Mouse (Mus musculus) lung, adult 18-20 months (tissue): ENCODE measurements around the gene Olfr1209.

Experiments
- DNase-seq, 2 experiments: peaks; one replicate each; pipeline ENCODE4 v3.0.0; 2022; ENCODE audit warnings: mixed read lengths in 2 of 2

Olfr1209 gene

DNA sequence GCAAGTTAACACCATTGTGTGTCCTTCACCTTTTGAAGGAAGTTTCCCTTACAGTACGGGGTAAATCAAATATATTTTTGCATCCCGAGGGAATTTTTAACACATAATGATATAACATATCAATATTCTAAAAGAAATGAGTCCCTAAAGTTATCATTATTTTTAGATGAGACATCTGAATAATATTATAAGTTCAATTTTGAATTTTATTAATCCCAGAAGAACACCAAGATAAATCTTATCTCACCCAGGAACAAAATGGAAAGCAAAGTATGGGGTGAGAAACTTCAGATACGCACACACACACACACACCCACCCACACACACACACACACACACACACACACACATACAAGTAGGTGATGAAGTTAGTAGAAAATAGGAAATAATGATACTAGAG is at the start of gene Olfr1209:
Gene Olfr1209 (minus strand): TSS at position 101 of the 400 bp plus-strand sequence.
- no peak for DNase-seq

DNA sequence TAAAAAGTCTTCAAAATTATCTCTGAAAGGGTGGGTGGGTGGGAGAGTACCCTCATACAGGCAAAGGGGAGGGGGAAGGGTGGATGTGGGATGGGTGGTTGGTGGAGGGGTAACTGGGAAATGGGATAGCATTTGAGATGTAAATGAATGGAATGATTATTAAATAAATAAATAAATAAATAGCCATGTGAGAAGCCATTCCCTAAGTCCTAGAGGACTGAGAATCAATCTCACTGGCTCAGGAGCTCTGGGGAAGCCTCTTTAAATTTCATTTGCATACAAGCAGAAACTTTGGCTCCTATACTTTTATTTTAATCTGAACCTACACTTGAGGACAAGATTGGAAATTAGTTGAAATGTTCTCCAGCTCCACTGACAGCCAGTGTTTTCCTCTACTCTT is 38.7 kb upstream of the Olfr1209 start, which contains the start of gene Olfr1212:
Gene Olfr1212 (plus strand): TSS at position 301 of the 400 bp plus-strand sequence.
- no peak for DNase-seq

DNA sequence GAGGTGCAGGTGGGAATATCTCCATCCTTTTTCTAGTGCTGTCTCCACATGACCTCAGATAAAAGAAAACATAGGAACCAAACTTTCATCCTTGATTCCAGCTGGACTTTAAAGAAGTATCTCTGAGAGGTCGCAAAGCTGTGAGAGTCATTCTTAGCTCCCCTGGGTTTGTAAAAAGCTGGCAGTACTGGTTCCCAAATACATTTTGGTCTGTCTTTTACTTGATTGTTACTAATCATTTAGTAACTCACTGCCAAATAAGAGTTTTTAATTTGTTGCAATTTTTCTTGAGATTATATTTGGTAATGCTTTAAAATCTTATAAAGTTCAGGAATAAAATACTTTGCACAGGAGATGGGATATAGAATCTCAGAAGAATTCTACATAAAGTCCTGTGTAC is 23.1 kb upstream of the Olfr1209 start, which contains the start of gene Olfr1211:
Gene Olfr1211 (minus strand): TSS at position 101 of the 400 bp plus-strand sequence.
- no peak for DNase-seq

DNA sequence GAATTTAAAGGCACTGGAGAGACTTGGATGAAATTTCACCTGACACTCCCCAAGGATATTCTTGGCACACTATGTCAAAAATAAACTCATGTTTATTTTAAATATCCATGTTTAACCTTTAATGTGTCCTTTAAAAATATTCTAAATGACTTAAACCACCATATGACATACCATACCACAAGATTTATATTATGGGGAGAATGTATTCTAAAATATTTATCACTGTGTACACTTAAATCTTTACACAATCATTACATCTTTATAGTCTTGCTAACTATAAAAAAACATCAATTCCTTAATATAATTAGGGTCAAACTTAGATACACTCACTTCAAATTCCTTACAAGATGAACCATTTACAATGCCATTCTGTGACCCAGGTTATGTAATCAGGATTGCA is 12.7 kb downstream of the Olfr1209 start, which contains the start of gene Olfr1208:
Gene Olfr1208 (minus strand): TSS at position 101 of the 400 bp plus-strand sequence.
- DNase-seq = no peak

DNA sequence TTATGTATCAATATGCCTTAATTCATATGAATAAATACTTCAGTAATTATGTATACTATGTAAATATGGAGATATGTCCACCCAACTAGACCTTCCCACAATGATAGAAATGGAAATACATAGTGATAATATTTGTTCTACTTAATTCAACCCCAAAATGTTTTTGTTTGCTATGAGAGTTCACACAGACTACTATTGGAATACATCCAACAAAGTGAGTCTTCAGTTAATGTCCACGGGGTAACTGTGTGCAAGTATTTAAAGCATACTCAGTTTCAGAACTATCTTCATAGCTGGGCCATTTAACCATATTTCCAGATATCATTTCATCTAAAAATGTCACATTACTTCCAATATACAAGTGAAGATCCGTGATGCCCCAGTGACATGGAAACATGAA is 52.0 kb downstream of the Olfr1209 start, which contains the start of gene Olfr1206:
Gene Olfr1206 (plus strand): TSS at position 301 of the 400 bp plus-strand sequence.
- DNase-seq = no peak
